Mouse (Mus musculus): ENCODE measurements around the gene Plch2.
"Not testable (repeated sequence)": the region's sequence is repeated elsewhere in the genome, so short reads cannot be mapped to it uniquely, and the experiment has no call there.

Plch2 gene

GRCm38 (mm10) chr4:155056724-155057123 lies at the start of gene Plch2:
Gene Plch2 (minus strand): TSS chr4:155056784.
- DNase-seq (ENCODE audit: low spot score in 2 of 2), result no peak

GRCm38 (mm10) chr4:155098572-155098971 lies 42.0 kb upstream of the Plch2 start:
- DNase-seq (ENCODE audit: low spot score in 2 of 2), result no peak

GRCm38 (mm10) chr4:155097452-155097851 lies 40.9 kb upstream of the Plch2 start:
- no peak for DNase-seq (ENCODE audit: low spot score in 2 of 2)

- no peak for DNase-seq (ENCODE audit: low spot score in 2 of 2)
These were observed 39.4 kb upstream of the Plch2 start for GRCm38 (mm10) chr4:155095967-155096366.

GRCm38 (mm10) chr4:155095238-155095900 lies 38.8 kb upstream of the Plch2 start:
- peak; percentile 80 to 88 for DNase-seq (ENCODE audit: low spot score in 2 of 2)

GRCm38 (mm10) chr4:155094565-155094964 lies 38.0 kb upstream of the Plch2 start:
- peak in 1 of 2 experiments; percentile 32 for DNase-seq (ENCODE audit: low spot score in 2 of 2)

- DNase-seq (ENCODE audit: low spot score in 2 of 2), result no peak
These were observed 37.0 kb upstream of the Plch2 start for GRCm38 (mm10) chr4:155093431-155094149.

GRCm38 (mm10) chr4:155092718-155093430 lies 36.3 kb upstream of the Plch2 start:
- DNase-seq (ENCODE audit: low spot score in 2 of 2), result no peak

- no peak for DNase-seq (ENCODE audit: low spot score in 2 of 2)
These were observed 34.3 kb upstream of the Plch2 start for GRCm38 (mm10) chr4:155090688-155091449.

GRCm38 (mm10) chr4:155090147-155090546 lies 33.6 kb upstream of the Plch2 start:
- no peak for DNase-seq (ENCODE audit: low spot score in 2 of 2)

- no peak for DNase-seq (ENCODE audit: low spot score in 2 of 2)
These were observed 32.7 kb upstream of the Plch2 start for GRCm38 (mm10) chr4:155089241-155089640.

- peak; percentile 100 for DNase-seq (ENCODE audit: low spot score in 2 of 2)
These were observed 29.8 kb upstream of the Plch2 start, which contains the start of the genes Rer1 and Morn1 for GRCm38 (mm10) chr4:155086108-155087024. Gene Rer1 (minus strand): TSS chr4:155086382. Gene Morn1 (plus strand): TSS chr4:155086577.

- DNase-seq (ENCODE audit: low spot score in 2 of 2), result no peak
These were observed 28.9 kb upstream of the Plch2 start for GRCm38 (mm10) chr4:155085206-155086107.

GRCm38 (mm10) chr4:155084351-155084750 lies 27.8 kb upstream of the Plch2 start:
- no peak for DNase-seq (ENCODE audit: low spot score in 2 of 2)

GRCm38 (mm10) chr4:155083553-155083952 lies 27.0 kb upstream of the Plch2 start:
- no peak for DNase-seq (ENCODE audit: low spot score in 2 of 2)

GRCm38 (mm10) chr4:155079666-155080065 lies 23.1 kb upstream of the Plch2 start:
- no peak for DNase-seq (ENCODE audit: low spot score in 2 of 2)

GRCm38 (mm10) chr4:155078808-155079207 lies 22.2 kb upstream of the Plch2 start:
- DNase-seq (ENCODE audit: low spot score in 2 of 2), result not testable (repeated sequence)

- no peak for DNase-seq (ENCODE audit: low spot score in 2 of 2)
These were observed 20.1 kb upstream of the Plch2 start for GRCm38 (mm10) chr4:155076677-155077076.

GRCm38 (mm10) chr4:155075813-155076212 lies 19.2 kb upstream of the Plch2 start:
- DNase-seq (ENCODE audit: low spot score in 2 of 2), result no peak

- no peak for DNase-seq (ENCODE audit: low spot score in 2 of 2)
These were observed 18.6 kb upstream of the Plch2 start for GRCm38 (mm10) chr4:155075137-155075536.
